Mouse (Mus musculus): ENCODE data around the gene Layn.
A peak's percentile ranks its signal among the peaks of the same experiment; 100 is the strongest.

Layn gene

DNA sequence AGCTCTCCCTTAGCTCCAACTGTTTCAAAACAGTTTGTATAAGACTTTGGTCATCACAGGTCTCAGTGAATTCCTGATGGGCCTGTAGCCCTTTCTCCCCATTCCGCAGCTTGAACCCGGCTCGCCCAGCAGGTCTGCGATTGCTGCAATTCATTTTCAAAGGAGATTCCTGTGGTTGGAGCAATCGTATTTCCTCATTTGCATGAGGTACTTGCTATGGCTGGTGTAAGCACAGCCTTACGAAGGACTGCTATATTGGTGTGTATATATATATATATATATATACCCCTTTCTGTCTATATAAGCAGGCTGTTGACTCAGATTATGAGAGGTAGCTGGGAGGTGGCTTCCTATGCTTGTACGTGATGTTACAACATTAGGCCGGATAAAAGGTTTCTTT lies 44.6 kb downstream of the Layn start:
- no peak for DNase-seq (ENCODE audit: low spot score)

DNA sequence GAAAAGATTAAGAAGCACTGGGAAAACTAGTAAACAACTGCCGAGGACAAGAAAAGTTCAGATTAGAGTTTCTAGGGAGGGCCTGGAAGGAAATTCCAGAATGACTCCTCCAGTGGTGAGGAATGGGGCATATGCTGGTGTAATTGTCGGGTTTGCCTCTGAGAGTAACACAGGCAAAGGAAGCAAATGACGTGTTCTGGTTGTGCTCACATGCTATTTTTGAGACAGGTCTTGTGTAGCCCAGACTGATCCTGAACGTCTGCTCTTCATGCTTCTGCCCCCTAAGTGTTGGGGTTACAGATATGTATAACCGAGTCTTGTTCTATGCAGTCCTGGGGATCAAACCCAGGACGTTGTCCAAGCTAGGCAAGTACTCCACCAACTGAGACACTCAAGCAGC lies 45.3 kb downstream of the Layn start:
- no peak for DNase-seq (ENCODE audit: low spot score)

DNA sequence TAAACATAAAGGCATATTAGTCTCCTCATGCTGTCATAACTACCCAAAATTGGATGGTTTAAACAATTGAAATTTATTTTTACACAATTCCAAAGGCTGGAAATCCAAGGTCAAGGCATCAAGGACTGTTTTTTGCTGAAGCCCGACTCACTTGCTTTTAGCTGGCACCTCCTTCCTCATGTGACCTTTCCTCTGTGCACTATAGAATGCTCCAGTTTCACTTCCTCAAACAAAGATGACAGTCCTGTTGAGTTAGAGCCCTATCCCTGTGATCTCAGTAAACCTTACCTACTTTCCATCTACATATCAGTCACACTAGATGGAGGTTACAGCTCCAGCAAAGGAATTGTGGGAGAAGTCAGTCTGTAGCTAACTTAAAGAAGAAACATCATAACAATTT lies 46.7 kb downstream of the Layn start:
- no peak for DNase-seq (ENCODE audit: low spot score)

DNA sequence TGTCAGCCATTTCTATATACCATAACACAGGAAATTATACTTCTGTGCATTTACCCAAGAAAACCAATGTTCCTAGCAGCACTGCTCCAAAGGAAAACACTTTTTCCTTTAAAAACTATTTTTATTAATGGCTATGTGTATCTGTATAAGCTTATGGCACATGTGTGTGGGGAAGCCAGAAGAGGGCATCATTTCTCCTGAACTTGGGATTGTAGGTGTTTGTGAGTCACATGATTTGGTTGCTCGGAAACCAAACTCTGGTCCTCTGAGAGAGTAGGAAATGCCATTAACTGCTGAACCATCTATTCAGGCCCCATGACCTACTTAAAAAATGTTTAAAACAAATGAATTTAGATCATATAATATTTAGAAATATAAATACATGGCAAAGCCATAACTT lies 49.9 kb downstream of the Layn start:
- DNase-seq (ENCODE audit: low spot score): no peak

DNA sequence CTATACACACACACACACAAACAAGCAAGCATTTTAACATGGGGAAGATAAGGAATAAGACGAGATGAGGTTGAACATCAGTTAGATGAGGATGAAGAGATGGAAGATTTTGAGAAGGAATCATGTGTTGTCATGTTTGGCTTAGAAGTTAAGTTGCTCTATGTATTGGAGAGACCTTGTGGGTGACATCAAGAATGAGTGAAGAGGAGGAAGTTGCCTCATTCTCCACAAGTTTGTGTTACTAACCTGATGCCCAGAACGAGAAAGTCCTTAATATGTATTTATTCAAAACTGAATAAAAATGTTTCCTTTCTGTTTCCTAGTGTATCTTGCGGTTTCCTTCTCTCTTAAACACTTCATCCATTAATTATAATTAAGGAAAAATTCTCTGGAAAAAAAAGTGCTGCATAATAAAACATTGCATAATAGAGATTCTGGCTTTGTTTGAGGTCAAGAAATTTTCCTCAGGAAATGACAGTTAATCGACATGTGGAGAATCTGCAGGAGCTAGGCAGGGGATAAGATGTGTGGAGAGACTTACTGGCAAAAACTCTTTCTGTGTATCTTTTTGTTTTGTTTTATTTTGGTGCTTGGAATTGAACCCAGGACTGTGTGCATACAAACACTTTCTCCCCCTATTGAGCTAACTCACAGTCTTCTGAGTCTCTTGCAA lies 55.6 kb downstream of the Layn start:
- DNase-seq (ENCODE audit: low spot score): no peak

DNA sequence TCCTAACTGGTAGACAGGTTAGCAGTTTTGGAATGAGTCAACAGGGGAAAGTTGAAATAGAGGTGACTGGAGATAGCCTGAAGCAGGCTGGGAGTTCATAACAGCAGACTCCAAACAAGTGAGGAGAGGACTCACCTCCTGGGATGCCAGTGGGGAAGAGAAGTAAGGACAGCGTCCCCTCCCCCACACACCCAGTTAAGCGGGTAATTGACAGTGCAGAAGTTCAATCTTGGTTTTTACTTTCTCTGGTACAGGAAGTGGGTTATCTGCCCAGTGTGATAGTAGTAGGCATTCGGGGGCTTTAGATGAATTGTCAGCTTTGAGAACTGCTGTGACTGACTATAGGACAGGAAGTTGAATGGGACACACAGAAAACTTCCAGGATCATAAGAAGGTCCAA lies 56.5 kb downstream of the Layn start:
- DNase-seq (ENCODE audit: low spot score): no peak

DNA sequence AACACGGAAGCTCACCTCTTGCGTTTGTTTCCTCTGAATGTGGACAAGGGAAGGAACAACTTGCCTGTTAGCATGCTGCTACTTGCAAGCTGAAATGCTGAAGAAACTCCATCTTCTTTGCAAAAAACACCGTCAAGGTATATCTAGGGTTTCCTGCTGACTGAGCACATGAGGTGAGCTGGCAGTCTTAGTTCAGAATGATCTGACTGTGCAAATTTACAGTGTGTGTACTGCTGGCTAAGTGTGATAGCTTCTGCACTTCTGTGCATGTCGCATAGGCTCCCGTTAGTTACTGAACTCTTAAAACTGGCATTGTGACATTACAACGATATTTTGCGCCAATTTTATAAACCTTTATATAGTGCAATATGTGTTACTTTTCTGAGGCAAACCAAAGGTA lies 57.2 kb downstream of the Layn start:
- DNase-seq (ENCODE audit: low spot score): no peak

DNA sequence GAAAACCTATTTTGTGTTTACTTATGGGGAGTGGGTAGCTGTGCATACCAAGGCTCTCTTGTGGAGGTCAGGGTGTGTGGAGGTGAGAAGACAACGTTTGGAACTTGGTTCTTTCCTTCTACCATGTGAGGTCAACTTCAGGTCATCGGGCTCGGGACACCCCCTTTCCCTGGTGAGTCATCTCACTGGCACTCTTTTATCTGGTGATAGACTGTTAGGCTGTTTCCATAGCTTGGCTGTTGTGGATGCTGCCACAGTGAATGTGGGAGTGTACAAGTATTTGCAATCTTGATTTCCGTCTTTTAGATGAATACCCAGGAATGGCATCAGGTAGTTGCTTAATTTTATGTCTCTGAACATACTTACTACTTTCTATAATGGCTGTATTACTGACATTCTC lies 61.2 kb downstream of the Layn start:
- DNase-seq (ENCODE audit: low spot score): no peak

DNA sequence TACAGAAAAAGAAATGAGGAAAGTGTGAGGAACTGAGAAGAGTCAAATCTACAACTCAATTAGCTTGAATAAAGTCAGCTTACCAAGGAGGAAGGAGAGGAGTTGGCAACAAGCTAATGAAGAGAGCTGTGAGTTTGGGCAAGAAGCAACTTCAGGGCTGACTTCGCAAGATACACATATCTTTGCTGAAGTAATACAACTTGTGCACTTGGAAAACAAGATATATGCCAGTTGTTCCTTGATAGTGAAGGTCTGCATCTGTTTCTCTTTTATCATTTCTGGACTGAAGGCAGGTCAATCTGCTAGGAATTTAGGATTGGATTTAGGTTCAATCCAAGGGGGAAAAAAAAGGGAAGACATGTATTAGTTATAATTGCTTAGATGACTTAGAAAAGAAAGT lies 63.2 kb downstream of the Layn start:
- DNase-seq (ENCODE audit: low spot score): no peak

DNA sequence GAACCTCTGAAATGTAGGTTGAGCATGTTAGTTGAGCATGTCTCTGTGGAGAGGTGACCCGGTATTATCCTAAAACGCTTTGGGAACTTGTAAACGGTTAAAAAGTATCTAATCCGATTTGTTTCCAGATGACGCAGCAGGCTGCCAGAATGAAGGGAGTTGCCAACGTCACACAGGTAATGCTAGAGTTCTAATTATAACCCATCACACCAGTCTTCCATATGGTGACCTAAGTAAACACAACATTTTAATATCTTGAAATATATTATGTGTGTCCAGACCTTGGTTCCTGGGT lies 67.3 kb downstream of the Layn start:
- DNase-seq (ENCODE audit: low spot score): no peak

DNA sequence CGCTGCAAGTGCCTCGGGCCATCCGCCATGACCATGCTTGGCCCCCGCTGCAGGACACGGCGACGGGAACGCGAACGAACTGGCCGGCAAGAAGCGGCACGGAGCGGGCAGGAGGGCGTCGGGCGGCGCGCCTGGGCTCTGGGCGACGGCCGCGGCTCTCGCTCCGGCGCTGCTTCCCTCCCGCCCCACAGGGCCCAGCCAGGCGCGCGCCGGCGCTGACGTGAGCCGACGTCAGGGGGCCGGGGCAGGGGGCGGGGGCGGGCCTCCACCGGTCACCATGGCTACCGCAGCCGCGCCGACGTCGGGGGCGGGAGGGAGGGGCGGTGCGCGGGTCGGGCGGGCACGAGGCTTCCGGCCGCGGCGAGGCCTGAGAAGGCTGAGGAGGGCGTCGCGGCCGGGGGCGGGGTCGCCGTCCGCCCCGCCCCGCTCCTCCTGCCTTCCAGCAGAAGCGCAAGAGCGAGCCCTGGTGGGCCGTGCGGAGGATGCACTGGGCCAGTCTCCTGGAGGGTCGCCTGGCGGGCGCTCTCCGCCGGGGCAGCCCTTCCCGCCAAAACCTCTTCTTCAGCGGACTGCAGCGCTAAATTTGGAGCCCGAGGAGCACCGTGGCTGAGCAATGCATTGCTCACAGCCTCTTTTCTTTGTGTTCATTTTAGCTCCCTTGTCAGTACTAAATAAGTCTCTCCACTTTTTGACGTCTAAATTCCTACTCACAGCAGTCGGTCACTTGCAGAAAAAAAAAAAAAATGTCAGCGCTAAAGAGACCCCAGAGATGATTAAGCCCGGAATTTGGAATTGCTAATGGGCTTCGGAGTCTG lies 67.8 kb downstream of the Layn start, which contains the start of gene Sik2:
Gene Sik2 (minus strand): TSS at position 233 of the 815 bp plus-strand sequence.
- DNase-seq (ENCODE audit: low spot score): peak; percentile 94

DNA sequence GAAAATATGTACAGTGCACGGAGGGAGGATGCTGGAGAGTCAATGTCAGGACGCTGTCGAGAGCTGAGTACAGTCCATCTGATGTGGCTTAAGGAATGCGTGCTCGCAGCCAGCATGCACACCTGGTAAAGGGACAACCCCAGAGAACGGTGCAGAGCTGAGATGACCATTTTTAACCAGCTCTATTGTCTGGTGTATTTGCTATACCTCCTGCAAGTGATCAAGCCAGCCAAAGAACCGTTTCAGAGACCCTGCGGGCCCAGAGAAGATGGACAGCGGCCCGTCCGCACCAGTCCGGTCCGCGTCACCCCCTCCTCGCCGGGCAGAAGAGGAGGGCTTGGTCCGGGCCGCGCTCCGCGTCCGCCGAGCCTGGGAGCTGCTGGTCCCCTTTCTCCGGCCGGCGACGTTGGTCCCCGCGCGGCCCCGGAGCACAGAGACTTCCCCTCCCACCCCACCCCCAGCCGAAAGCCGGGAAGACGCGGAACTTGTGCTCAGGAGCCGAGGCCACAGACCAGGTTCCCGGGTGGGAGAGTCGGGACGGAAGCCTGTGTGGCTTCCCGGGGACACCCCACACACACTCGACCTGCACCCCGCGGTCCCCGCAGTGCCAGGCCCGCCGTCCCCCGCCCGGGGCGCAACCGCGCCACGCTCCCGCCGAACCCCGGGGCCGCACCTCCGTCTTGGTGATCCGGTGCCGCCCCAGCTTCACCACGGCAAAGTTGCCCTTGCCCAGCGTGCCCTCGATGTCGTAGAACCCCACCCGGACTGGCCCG lies 68.6 kb downstream of the Layn start:
- DNase-seq (ENCODE audit: low spot score): peak; percentile 32

DNA sequence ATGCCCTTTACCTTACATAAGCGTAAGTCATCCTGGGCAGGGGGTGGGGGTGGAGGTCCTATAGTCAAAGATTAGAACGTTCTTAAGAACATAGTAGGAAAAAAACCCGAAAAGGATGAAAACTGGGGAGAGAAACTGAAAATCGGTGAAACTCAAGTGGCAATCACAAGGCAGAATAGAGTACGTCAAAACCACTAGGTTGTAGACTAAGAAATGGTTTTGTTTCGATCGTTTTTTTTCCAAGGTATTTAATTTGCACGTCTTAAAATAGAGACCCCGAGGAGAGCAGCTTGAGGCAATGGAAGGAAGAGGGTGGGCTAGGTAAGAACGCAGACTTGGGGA lies 69.2 kb downstream of the Layn start:
- DNase-seq (ENCODE audit: low spot score): no peak

DNA sequence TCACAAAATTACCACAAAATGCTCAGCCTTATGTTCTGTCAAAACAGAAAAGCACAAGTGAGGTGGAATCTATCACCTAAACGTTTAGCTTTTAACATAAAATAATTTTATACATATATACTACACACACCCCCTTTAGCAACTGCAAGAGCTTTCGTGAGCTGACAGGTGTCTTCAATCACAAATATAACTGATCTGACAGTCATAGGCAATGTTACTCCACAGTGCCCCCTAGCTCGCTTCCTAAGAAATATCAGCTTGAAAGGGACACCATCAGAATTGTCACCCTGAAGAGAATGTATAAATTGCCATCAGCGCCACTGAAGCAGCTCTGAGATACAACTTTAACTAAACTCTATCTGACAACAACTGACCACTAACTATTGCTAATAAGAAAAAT lies 70.0 kb downstream of the Layn start:
- peak; percentile 66 for DNase-seq (ENCODE audit: low spot score)
